Mouse (Mus musculus) limb, embryonic 14.5 days (tissue): ENCODE results near the gene Srgap2. TPM values are rescaled to one million over a fixed set of nuclear protein-coding genes. Genes with fewer than 3 reads are reported as not detected.

Source experiments
- ATAC-seq: fragments of 200-750 bp; cut with Nextera tagmentation; 2 replicates; pipeline ENCODE4 v1.8.0; 2017; ENCODE audit warnings: low read depth, moderate number of reproducible peaks, moderate TSS enrichment; ENCODE audit not compliant: low FRiP score
- DNase-seq: peaks from one replicate; pipeline ENCODE4 v3.0.0-alpha.2; 2015; ENCODE audit warnings: low spot score
- H3K27ac ChIP-seq: fragments of 300-500 bp; sonication (generic); replicated peaks from 2 replicates; pipeline ENCODE4 v1.5.1; 2014; ENCODE audit warnings: low read depth, mild to moderate bottlenecking, low read length, moderate library complexity, mixed read lengths
- H3K27me3 ChIP-seq: fragments of 300-500 bp; sonication (generic); 2 replicates; pipeline ENCODE4 v1.6.1; 2014; ENCODE audit warnings: low read length, mixed read lengths; ENCODE audit not compliant: control insufficient read depth, insufficient read depth
- H3K36me3 ChIP-seq: fragments of 300-500 bp; sonication (generic); 2 replicates; pipeline ENCODE4 v1.6.1; 2014; ENCODE audit warnings: mild to moderate bottlenecking, low read length, moderate library complexity, mixed read lengths; ENCODE audit not compliant: control insufficient read depth, insufficient read depth
- H3K4me1 ChIP-seq: fragments of 300-500 bp; sonication (generic); 2 replicates; pipeline ENCODE4 v1.6.1; 2014; ENCODE audit warnings: antibody characterized with exemption, low read length, mixed read lengths; ENCODE audit not compliant: control insufficient read depth, insufficient read depth
- H3K4me2 ChIP-seq: fragments of 300-500 bp; sonication (generic); replicated peaks from 2 replicates; pipeline ENCODE4 v1.6.1; 2014; ENCODE audit warnings: low read depth, mild to moderate bottlenecking, low read length, moderate library complexity; ENCODE audit not compliant: severe bottlenecking
- H3K4me3 ChIP-seq: fragments of 300-500 bp; sonication (generic); replicated peaks from 2 replicates; pipeline ENCODE4 v1.5.1; 2014; ENCODE audit warnings: low read length
- H3K9ac ChIP-seq: fragments of 300-500 bp; sonication (generic); 2 replicates; pipeline ENCODE4 v1.6.1; 2014; ENCODE audit warnings: mild to moderate bottlenecking, low read depth, low read length, moderate library complexity; ENCODE audit not compliant: severe bottlenecking
- H3K9me3 ChIP-seq: fragments of 300-500 bp; sonication (generic); 2 replicates; pipeline ENCODE4 v1.6.1; 2016; ENCODE audit warnings: low read length; ENCODE audit not compliant: control insufficient read depth
- POLR2A ChIP-seq: fragments of 200-500 bp; IDR thresholded peaks from 2 replicates; pipeline ENCODE4 v1.8.0; 2012; ENCODE audit warnings: inconsistent platforms, mild to moderate bottlenecking, moderate library complexity, borderline replicate concordance; ENCODE audit not compliant: insufficient read depth, insufficient read length; ENCODE audit errors: extremely low read depth
- WGBS: fragments of 180-500 bp; shearing (Covaris S2); extraction: QIAGEN DNeasy Blood & Tissue Kit; methylation state at CpG from one replicate; pipeline ENCODE4 v1.1.7; 2014; 5-methylcytosine and 5-hydroxymethylcytosine counted together
- polyA plus RNA-seq, 2 experiments: library from polyadenylated mRNA; depleted of rRNA in 1 of 2; stranded (reverse) in 1 of 2; unstranded in 1 of 2; fragments of >200 nt; fragmentation: Nextera tagmentation in 1 of 2; extraction: Ambion mirVana in 1 of 2; gene quantifications; 2 replicates each; pipeline versions ENCODE4 v1.2.1 to v1.2.3; 2012 to 2014

The Srgap2 gene
- polyA plus RNA-seq, 2 experiments: 20.5 to 38.9 TPM

GRCm38 (mm10) chr1:131511661-131512500 is 15.3 kb downstream of the Srgap2 start:
- H3K27ac ChIP-seq: no peak overlapping the region
- no peak overlapping the region for H3K4me2 ChIP-seq
- no peaks in the 10 kb centered on the region for H3K36me3 ChIP-seq
- no peaks in the 10 kb centered on the region for H3K4me1 ChIP-seq
- TF ChIP-seq POLR2A: no peak
- no peak for DNase-seq
- 81% methylated on average over 3 of the region's 3 CpGs for WGBS
- no peaks in the 10 kb centered on the region for H3K9me3 ChIP-seq
- no peak for ATAC-seq
- no peak overlapping the region for H3K4me3 ChIP-seq
- H3K27me3 ChIP-seq: no peaks in the 10 kb centered on the region
- H3K9ac ChIP-seq: no peak overlapping the region

- Histone ChIP-seq H3K36me3 (no peaks in the 10 kb centered on the region), H3K9ac (no peak overlapping the region), H3K4me3 (no peak overlapping the region), H3K4me1 (no peaks in the 10 kb centered on the region), H3K4me2 (no peak overlapping the region), H3K9me3 (no peaks in the 10 kb centered on the region), H3K27ac (no peak overlapping the region), H3K27me3 (no peaks in the 10 kb centered on the region)
- ATAC-seq: no peak
- DNase-seq: no peak
- TF ChIP-seq POLR2A: no peak
Observed at GRCm38 (mm10) chr1:131511131-131511530, 16.0 kb downstream of the Srgap2 start.

GRCm38 (mm10) chr1:131501681-131502080 is 25.5 kb downstream of the Srgap2 start:
- no peak overlapping the region for H3K9ac ChIP-seq
- H3K27ac ChIP-seq: no peak overlapping the region
- no peak for TF ChIP-seq POLR2A
- 87% methylated on average over 1 of the region's 1 CpGs for WGBS
- no peak overlapping the region for H3K4me3 ChIP-seq
- DNase-seq (no peak), ATAC-seq (no peak)
- no peaks in the 10 kb centered on the region for H3K4me1 ChIP-seq
- no peaks in the 10 kb centered on the region for H3K9me3 ChIP-seq
- H3K27me3 ChIP-seq: no peaks in the 10 kb centered on the region
- H3K36me3 ChIP-seq: no peaks in the 10 kb centered on the region
- H3K4me2 ChIP-seq: no peak overlapping the region

- ATAC-seq: no peak
- WGBS: 89% methylated on average over 1 of the region's 1 CpGs
Observed at GRCm38 (mm10) chr1:131498231-131498630, 28.9 kb downstream of the Srgap2 start.

GRCm38 (mm10) chr1:131493966-131494898 is 32.9 kb downstream of the Srgap2 start:
- Histone ChIP-seq H3K36me3 (no peaks in the 10 kb centered on the region), H3K27ac (no peak overlapping the region), H3K4me1 (peaks cover 14% of the 10 kb centered on the region), H3K4me3 (no peak overlapping the region), H3K27me3 (no peaks in the 10 kb centered on the region), H3K9me3 (no peaks in the 10 kb centered on the region), H3K4me2 (no peak overlapping the region), H3K9ac (no peak overlapping the region)
- ATAC-seq (no peak), DNase-seq (peak; percentile 33)
- TF ChIP-seq POLR2A: no peak
- 75% methylated on average over 4 of the region's 4 CpGs for WGBS

More at GRCm38 (mm10) chr1:131498231-131498630, 28.9 kb downstream of the Srgap2 start:
- no peaks in the 10 kb centered on the region for H3K27me3 ChIP-seq
- no peak overlapping the region for H3K4me3 ChIP-seq
- no peak for DNase-seq
- no peak overlapping the region for H3K4me2 ChIP-seq
- H3K9me3 ChIP-seq: no peaks in the 10 kb centered on the region
- H3K36me3 ChIP-seq: no peaks in the 10 kb centered on the region
- no peak for TF ChIP-seq POLR2A
- no peak overlapping the region for H3K27ac ChIP-seq
- H3K9ac ChIP-seq: no peak overlapping the region
- peaks cover 8% of the 10 kb centered on the region for H3K4me1 ChIP-seq
